In genomic region chr7:25827199-25827598, GRCm38 (mm10) we compare ENCODE assay signal across 8 mouse cellular contexts. TPM values are rescaled to one million over a fixed set of nuclear protein-coding genes. Genes with fewer than 3 reads are reported as not detected.
DNase-seq lines count a peak whose midpoint lies in the region; ATAC-seq and TF ChIP-seq lines count a peak whose summit lies in the region.

No protein-coding gene starts in this region.

- no peak for ATAC-seq in heart, embryonic 12.5 days (ENCODE audit: insufficient number of reproducible peaks, low FRiP score)
- peak; percentile 43; the same call in 1 of the 2 replicates for ATAC-seq in intestine, embryonic 15.5 days
- peak; percentile 88 for ATAC-seq in megakaryocyte progenitor cell, adult 5-6 weeks (replicated peaks; ENCODE audit: poor library complexity)
- ATAC-seq in midbrain, embryonic 11.5 days (ENCODE audit: low FRiP score) = no peak

- H3K4me1 ChIP-seq in heart, adult 2 months (ENCODE audit: control insufficient read depth, insufficient read depth, low read length) = peaks cover 12% of the 10 kb centered on the region
- peaks cover 6% of the 10 kb centered on the region; the same call in 1 of the 2 replicates for H3K4me1 ChIP-seq in heart, embryonic 12.5 days (replicated peaks)
- H3K4me1 ChIP-seq in intestine, embryonic 15.5 days (replicated peaks) = peaks cover 3% of the 10 kb centered on the region; the same call in 1 of the 2 replicates
- H3K4me1 ChIP-seq in midbrain, embryonic 11.5 days (ENCODE audit: control insufficient read depth, insufficient read depth, low read length) = no peaks in the 10 kb centered on the region

- TF ChIP-seq POLR2A in heart, adult 2 months (IDR thresholded peaks at IDR 0.05; ENCODE audit: insufficient read depth, low read depth, low read length) = no peak

- TF ChIP-seq CTCF in heart, adult 2 months (IDR thresholded peaks at IDR 0.05) = no peak

- intact Hi-C loops in heart, adult 2 months (cut with DNase I) = no loop called here

- peak overlapping the region; percentile 51 for H3K27ac ChIP-seq in heart, adult 2 months
- no peak overlapping the region for H3K27ac ChIP-seq in heart, embryonic 12.5 days (ENCODE audit: poor library complexity, severe bottlenecking)
- H3K27ac ChIP-seq in intestine, embryonic 15.5 days = no peak overlapping the region
- H3K27ac ChIP-seq in midbrain, embryonic 11.5 days (ENCODE audit: low read depth, low read length) = no peak overlapping the region

- H3K4me2 ChIP-seq in heart, embryonic 12.5 days = no peak overlapping the region
- no peak overlapping the region for H3K4me2 ChIP-seq in intestine, embryonic 15.5 days (replicated peaks)
- H3K4me2 ChIP-seq in midbrain, embryonic 11.5 days = no peak overlapping the region

- no peak overlapping the region for H3K4me3 ChIP-seq in heart, adult 2 months
- no peak overlapping the region for H3K4me3 ChIP-seq in heart, embryonic 12.5 days
- no peak overlapping the region for H3K4me3 ChIP-seq in intestine, embryonic 15.5 days (replicated peaks)
- H3K4me3 ChIP-seq in midbrain, embryonic 11.5 days (ENCODE audit: low read depth, low read length) = no peak overlapping the region

- TF ChIP-seq EP300 in heart, adult 2 months (IDR thresholded peaks at IDR 0.05; ENCODE audit: insufficient read depth, low read depth, low read length) = peak; percentile 64; the same call in 1 of the 2 replicates

- no peaks in the 10 kb centered on the region for H3K79me2 ChIP-seq in heart, adult 2 months (replicated peaks; ENCODE audit: control insufficient read depth, insufficient read depth, low read length)

- WGBS in heart, adult 2 months = 0% methylated on average over 3 of the region's 3 CpGs
- WGBS in heart, embryonic 12.5 days = 42% methylated on average over 3 of the region's 3 CpGs
- 51% methylated on average over 3 of the region's 3 CpGs for WGBS in intestine, embryonic 15.5 days
- WGBS in midbrain, embryonic 11.5 days = 91% methylated on average over 3 of the region's 3 CpGs

- no peaks in the 10 kb centered on the region for H3K9me3 ChIP-seq in heart, embryonic 12.5 days (replicated peaks)
- H3K9me3 ChIP-seq in intestine, embryonic 15.5 days = no peaks in the 10 kb centered on the region
- H3K9me3 ChIP-seq in midbrain, embryonic 11.5 days (ENCODE audit: control insufficient read depth, low read length) = no peaks in the 10 kb centered on the region

- peak; percentile 55 to 79 for DNase-seq in heart, adult 2 months
- peak; percentile 46 to 70 for DNase-seq in adrenal gland, postnatal 36 days
- DNase-seq in midbrain, embryonic 11.5 days (ENCODE audit: low spot score, missing footprints) = no peak
- no peak for DNase-seq in right cerebral cortex, adult 18-20 months
- DNase-seq in cerebellum, adult 11-12 months = no peak

- no peak overlapping the region for H3K9ac ChIP-seq in heart, adult 2 months (ENCODE audit: low read depth, low read length)
- H3K9ac ChIP-seq in heart, embryonic 12.5 days = no peak overlapping the region
- no peak overlapping the region for H3K9ac ChIP-seq in intestine, embryonic 15.5 days
- no peak overlapping the region for H3K9ac ChIP-seq in midbrain, embryonic 11.5 days (ENCODE audit: low read length)

- no peaks in the 10 kb centered on the region for H3K27me3 ChIP-seq in heart, adult 2 months (ENCODE audit: control insufficient read depth, insufficient read depth, low read length)
- H3K27me3 ChIP-seq in heart, embryonic 12.5 days (replicated peaks) = no peaks in the 10 kb centered on the region
- no peaks in the 10 kb centered on the region for H3K27me3 ChIP-seq in intestine, embryonic 15.5 days (replicated peaks)
- H3K27me3 ChIP-seq in midbrain, embryonic 11.5 days (ENCODE audit: control insufficient read depth, insufficient read depth, low read length) = no peaks in the 10 kb centered on the region

- H3K36me3 ChIP-seq in heart, adult 2 months (ENCODE audit: control insufficient read depth, insufficient read depth, low read length) = no peaks in the 10 kb centered on the region
- H3K36me3 ChIP-seq in heart, embryonic 12.5 days = no peaks in the 10 kb centered on the region
- H3K36me3 ChIP-seq in intestine, embryonic 15.5 days = no peaks in the 10 kb centered on the region
- no peaks in the 10 kb centered on the region for H3K36me3 ChIP-seq in midbrain, embryonic 11.5 days (ENCODE audit: control insufficient read depth, insufficient read depth, low read length)

RNA-seq across cellular contexts. Expression of gene Cyp2s1, which starts 10.5 kb away (rescaled TPM):
- total RNA-seq in heart, adult 2 months (2021) = 1 to 10 TPM; 5.7 to 5.9 TPM
- polyA plus RNA-seq in heart, adult 2 months (2012; rRNA removed) = 5.4 and 10.1 TPM in 2 replicates
- polyA plus RNA-seq in heart, embryonic 12.5 days (2016; fragmentation: Nextera tagmentation; extraction: Ambion mirVana) = 2.7 and 3.1 TPM in 2 replicates
- total RNA-seq in adrenal gland, postnatal 36 days (2021) = 1 to 10 TPM; 1.9 to 2.5 TPM
- 33.2 and 35.9 TPM in 2 replicates for polyA plus RNA-seq in intestine, embryonic 15.5 days (2015; fragmentation: Nextera tagmentation; extraction: Ambion mirVana)
- 0.17 TPM in 1 of 2 replicates, not detected in the other for total RNA-seq in megakaryocyte progenitor cell, adult 5-6 weeks (2015)
- total RNA-seq in megakaryocyte progenitor cell, adult 5-6 weeks (2017) = not detected in 2 replicates
- 0.10 TPM in 1 of 2 replicates, not detected in the other for polyA plus RNA-seq in midbrain, embryonic 11.5 days (2014; fragmentation: Nextera tagmentation; extraction: Ambion mirVana)

RNA-seq across cellular contexts. Expression of gene Axl, which starts 38.7 kb away (rescaled TPM):
- total RNA-seq in heart, adult 2 months (2021) = 10 to 100 TPM; 75.0 to 82.4 TPM
- polyA plus RNA-seq in heart, adult 2 months (2012; rRNA removed) = 51.8 and 73.7 TPM in 2 replicates
- 60.6 and 61.8 TPM in 2 replicates for polyA plus RNA-seq in heart, embryonic 12.5 days (2016; fragmentation: Nextera tagmentation; extraction: Ambion mirVana)
- 10 to 100 TPM; 50.7 to 63.4 TPM for total RNA-seq in adrenal gland, postnatal 36 days (2021)
- polyA plus RNA-seq in intestine, embryonic 15.5 days (2015; fragmentation: Nextera tagmentation; extraction: Ambion mirVana) = 69.8 and 71.5 TPM in 2 replicates
- total RNA-seq in megakaryocyte progenitor cell, adult 5-6 weeks (2015) = 1.1 and 2.3 TPM in 2 replicates
- 1.5 and 1.9 TPM in 2 replicates for total RNA-seq in megakaryocyte progenitor cell, adult 5-6 weeks (2017)
- polyA plus RNA-seq in midbrain, embryonic 11.5 days (2014; fragmentation: Nextera tagmentation; extraction: Ambion mirVana) = 17.4 and 21.8 TPM in 2 replicates

Comparison
In these comparisons a context has a peak if more than half of its experiments do, and no peak if none do; other contexts are left out.
1. DNase-seq: peak in heart, adult 2 months (2 of 2) and adrenal gland, postnatal 36 days (2 of 2); none in midbrain, embryonic 11.5 days (single experiment), right cerebral cortex, adult 18-20 months (single experiment) and cerebellum, adult 11-12 months (single experiment).
2. ATAC-seq: peak in intestine, embryonic 15.5 days (single experiment) and megakaryocyte progenitor cell, adult 5-6 weeks (single experiment); none in heart, embryonic 12.5 days (single experiment) and midbrain, embryonic 11.5 days (single experiment).